Mouse (Mus musculus) adrenal gland (tissue): Measurements from ENCODE around the gene Kirrel3.

Source experiments
- intact Hi-C: fragments of 180-260 bp; cut with DNase I; formaldehyde crosslinking; loops from one replicate; pipeline ENCODE4 v1.15.1; 2025

The Kirrel3 gene

DNA sequence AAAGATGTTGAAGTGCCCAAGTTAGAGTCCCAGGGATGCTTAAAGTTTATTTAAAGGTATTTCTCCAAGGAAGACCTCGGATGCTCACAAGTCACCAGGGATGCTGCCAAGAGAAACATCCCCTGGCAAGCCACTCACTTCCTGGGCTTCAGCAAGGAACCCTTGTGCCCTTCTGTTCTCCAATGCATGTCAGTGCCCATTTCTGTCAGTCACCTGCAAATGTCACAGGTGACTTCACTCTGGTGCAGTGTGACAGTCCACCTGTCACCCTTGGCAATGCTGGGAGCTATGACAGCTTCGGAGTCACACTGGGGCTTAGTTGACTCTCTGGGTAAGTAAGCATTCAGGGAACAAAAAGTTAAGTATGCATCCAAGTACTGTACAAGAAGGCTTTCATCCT is 12.4 kb downstream of the Kirrel3 start:
- intact Hi-C loops: loop anchor here (1.0 to 10.0 kb wide), 5 partner anchors 254 to 669 kb away; no protein-coding TSS in a partner anchor

DNA sequence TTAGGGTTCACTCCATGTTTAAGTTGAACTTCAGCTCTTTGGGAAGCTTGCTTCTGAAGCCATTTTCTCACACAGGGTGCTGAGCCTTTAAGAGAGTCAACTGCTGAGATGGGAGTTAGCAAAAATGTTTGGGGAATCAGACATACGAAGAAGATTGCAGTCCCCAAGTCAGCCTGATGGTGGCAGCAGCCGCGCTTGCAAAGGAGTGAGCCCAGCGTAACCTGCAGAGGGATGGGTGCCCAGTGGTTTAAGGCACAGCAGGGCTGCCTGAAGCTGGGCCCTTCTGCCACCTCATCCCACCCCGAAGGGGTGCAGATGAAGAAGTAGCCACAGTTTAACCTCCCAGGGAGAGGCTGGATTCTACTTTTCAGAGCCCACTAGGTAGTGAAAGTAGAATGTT is 13.0 kb downstream of the Kirrel3 start:
- intact Hi-C loops: loop anchor here (1.0 to 10.0 kb wide), 5 partner anchors 254 to 669 kb away; no protein-coding TSS in a partner anchor

DNA sequence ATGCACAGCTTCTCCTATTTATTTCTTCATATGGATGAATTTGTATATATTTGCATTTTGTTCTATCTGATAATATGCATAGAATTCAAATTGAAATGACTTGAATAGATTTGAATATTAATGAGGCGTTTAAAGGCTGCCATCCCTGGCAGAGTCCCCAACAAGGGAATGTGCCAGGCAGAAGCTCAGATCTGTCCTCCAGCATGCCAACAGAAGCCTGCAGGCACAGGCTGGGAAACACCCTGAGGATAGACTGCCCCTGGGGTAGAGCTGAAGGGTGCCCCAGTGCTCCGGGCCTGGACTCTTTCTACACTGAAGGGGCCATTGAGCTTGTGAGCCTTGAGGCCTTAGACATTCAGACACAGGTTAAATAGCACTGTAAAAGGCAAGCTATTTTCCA is 21.5 kb downstream of the Kirrel3 start:
- intact Hi-C loops: no loop called here

DNA sequence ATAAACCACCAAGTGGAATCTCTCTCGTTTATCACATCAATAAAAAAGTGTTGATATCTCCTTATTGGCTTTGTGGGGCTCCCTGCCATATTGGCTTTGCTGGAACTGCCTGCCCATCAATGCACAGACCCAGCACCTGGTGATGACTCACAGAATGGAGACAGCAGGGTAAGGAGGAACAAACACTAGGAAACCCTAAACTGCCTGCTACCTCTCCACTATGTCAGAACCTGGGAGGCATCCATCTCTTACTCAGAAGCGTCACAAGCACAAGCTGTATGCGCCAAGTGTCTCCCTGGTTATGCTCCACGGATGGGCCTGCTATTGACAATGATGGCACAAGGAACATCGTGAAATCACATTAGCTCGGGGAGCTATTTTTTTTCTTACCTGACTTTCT is 33.2 kb downstream of the Kirrel3 start:
- intact Hi-C loops: no loop called here

DNA sequence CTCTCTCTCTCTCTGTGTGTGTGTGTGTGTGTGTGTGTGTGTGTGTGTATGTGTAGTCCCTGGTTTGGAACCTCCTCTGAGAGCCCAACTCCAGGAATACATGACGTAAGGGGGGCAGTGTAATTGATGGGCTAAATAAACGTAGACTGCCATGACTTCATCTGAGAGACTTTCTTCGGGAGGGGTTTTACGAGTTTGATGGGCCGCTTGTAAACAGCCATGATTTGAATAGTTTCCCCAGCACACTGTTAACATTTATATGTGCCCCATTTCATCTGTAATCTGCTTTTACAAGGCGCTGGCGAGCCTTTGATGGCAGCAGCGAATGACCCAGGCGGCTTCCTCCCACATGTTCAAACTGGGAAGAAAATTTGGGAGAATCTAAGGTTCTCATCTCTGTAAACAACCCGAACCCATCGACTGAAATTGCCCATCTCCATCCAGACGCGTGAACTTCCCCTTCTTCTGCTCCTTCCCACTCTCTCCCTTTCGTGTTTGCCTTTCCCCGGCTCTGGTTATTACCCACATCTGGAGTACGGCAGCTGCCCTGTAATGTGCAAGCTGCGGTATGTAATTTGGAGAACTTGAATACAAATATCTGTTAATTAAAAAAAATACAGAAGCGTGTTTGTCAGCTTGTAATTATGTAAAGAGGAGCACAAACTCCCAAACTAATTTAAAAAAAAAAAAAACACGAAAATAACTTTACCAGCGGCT is 34.7 kb downstream of the Kirrel3 start:
- intact Hi-C loops: no loop called here

DNA sequence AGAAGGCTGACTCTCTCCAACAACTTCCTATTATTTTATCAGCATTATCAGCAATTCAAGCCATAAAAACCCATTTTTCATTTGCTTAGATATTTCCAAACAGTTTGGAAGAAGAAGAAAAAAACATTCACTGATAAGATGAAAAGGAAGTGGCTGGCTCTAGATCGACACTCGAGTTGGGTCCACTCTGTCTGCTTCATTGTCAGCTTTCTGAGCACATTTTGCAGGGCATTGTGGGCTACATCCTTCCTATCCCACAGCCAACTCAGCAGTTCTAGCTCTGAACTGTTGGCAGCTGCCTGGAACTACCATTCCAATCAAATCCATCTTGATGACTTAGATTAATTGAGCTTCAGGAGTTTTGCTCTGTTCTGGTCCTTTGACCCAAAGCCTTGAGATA is 40.0 kb downstream of the Kirrel3 start:
- intact Hi-C loops: no loop called here

DNA sequence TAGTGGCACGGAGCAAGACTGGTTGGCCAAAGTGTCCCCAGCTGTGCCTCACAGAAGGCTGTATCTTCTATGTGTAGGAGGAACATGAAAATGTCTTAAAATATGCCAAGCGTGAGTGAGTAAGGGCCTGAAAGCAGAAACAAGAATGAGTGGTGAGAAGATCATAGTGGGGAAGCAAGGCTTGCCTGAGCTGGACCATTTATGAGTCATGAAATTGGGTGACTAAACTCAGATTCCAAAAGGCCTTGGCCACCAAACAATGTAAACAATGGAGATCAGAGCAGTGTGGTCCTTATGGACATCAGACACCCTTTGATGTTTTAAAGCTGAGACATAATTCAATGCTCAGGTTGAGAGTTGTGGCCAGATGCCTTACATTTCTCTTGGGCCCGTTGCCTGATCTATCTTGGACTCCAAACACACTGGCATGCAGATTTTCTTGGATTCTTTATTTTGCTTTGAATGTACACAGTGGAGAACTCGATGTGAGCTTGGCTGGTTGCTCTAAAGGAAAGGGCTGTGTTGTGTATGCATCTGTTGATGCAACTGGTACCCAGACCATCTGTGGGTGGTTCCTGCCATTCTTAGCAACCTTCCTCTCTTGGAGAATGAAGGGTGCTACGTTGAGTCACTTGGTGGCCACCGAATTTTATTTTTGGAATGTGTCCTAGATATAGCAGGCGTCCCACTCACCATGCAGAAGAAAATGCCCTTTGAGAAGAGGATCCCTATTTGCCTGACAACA is 53.1 kb downstream of the Kirrel3 start:
- intact Hi-C loops: no loop called here

DNA sequence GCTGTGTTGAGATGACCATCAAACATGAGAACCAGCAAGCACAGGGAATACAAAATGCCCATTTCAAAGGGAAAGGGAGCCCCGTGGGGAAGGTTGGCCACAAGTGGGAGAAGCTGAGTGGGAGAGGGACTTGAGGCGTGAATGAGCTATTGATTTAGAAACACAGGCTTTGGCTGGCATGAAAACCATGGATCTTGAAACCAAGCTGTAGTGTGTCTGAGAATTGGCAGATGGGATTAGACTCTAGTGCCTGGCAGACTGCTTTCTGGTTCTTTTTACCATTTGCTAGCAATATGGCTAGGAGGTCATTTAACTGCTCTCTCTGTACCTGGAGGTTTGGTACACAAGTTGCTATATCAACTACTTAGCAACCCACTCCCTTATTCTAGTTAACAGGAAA is 56.2 kb downstream of the Kirrel3 start:
- intact Hi-C loops: no loop called here

DNA sequence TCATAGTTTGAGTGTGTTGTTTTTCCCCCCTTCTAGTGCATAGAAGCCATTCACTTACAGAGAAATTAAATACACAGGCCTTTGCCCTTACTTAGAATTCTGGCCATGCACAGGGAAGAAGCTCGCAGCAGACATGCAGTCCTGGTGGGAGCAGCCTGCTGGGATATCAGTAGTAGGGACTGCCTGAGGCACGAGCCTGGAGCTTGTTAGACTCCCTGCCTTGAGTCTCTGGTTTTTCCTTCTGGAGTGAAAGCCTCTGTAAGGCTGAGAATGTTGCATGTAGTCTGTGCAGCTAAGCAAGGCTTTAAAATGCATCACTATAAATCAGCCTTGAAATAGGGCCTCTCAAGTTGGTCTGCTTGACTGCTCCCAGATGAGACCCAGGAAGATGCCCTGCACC is 70.0 kb downstream of the Kirrel3 start:
- intact Hi-C loops: no loop called here

DNA sequence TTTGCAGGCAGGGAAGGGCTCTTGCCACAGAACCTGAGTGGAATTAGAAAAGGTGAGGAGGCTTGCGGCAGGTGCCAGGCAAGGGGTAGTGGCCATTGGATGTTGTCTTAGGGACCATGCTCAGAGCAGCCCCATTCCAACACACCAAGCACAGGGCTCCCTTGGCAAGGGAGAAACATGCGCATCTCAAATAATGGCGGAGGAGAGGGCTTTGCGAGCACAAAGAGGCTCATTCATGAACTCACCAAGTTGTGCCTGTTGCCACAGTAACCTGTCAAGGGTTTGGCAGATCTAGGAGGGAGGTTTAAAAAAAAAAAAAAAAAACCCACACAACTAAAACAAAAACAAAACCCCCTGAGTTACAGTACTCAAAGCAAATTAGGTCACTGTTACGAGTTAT is 72.2 kb downstream of the Kirrel3 start:
- intact Hi-C loops: no loop called here

DNA sequence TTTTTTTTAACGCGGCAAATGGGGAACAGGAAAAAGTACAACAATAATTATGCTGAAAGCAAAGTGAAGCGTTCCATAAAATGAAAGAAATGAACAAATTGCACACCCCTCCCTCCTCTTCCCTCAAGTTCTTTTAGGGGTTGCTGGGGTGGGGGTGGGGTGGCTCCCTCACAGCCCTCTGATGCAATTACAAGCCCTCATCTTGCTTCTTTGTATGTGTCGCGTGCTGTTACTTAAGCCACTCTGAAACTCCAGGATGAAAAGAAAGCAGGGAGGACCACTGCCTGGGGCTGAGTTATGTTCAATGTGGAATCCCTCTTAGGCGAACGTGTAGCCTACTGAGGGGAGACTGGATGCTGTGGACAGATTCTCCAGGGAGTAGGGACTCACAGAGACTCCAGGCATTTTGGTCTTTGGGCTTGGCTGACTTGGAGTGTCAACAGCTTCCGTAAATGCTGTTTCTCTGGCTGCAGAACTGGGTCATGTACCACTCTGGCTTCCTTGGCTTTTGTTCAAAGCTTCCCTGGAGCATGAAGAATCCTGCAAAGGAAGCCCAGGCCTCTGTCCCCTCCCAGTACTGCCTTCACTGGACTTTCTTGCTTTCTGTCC is 72.7 kb downstream of the Kirrel3 start:
- intact Hi-C loops: no loop called here

DNA sequence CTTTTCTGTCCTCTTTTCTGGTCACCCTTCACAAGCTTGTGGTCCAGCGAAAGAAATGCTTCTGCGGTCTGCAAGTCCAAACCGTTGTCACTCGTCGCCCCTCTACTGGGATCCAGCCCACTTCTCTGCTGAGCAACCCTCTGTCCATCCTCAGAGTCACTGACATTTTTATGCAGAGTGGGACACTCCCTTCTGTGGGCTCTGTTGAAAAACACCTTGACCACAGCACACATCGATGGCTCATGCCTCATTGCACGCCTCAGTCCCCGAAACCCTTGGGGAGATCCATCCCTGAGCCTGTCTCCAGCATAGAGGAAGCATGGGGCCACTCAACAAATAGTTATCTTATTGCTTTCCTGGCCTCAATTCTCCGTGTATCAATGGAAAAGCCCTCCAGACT is 73.4 kb downstream of the Kirrel3 start:
- intact Hi-C loops: no loop called here

DNA sequence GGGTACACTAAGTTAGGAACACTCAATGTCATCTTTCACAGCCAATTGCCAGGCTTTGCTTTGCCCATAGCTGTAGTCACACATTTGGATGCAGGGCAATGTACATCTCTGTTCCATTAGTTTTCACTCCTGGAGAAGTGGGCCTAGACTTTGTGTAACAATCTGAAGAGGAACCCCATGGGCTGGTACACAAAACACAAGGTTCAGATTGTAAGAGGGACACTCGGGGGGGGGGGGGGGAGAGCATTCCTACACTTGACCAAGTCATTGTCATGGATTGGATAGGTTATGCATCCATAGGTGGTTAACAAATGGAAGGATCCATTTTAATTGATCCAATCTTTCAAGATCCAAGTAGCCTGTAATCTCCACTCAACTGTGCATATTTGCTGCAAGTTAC is 75.6 kb downstream of the Kirrel3 start:
- intact Hi-C loops: no loop called here

DNA sequence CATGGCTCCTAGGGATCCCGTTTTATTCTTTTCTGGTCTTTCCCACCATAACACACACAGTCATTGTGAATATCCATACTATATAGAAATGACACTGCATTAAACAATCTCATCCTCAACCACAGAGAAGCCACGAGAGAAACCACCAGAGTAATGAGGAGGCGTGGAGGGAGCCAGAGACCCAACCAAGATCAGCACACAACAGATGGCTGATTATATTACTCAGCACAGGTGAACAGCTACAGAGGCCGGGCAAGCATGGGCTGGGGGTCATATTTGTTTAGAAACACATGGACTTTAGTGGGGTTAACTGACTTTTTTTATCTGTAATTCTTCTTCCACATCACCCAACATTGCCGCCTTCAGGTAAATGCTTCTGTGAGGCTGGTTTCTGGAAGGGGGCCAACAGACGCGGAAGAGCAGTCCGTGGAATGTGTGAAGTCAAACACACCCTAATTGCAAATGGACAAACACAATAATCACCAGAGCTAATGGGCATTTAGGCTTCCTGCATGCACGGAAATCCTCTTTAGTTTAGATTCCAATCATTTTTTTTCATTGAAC is 76.8 kb downstream of the Kirrel3 start:
- intact Hi-C loops: no loop called here

DNA sequence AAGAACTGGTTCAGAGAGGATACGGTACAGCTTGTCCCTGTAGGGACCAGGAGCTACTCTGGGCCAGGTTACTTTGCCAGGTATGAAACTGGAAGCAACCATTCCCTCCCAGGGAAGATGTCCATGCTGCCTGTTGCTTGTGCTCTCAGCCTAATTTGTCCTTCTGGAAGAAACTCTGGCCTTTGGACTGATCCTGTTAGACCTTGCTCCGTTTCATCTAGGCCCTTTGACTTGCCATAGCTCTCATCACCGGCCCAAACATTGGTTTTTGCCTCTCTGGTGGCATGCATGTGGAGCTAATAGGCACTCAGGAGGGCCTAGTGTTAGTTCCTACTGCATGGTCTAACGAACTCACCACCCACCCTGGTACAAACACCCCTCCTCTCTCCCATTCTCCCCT is 88.2 kb downstream of the Kirrel3 start:
- intact Hi-C loops: no loop called here

DNA sequence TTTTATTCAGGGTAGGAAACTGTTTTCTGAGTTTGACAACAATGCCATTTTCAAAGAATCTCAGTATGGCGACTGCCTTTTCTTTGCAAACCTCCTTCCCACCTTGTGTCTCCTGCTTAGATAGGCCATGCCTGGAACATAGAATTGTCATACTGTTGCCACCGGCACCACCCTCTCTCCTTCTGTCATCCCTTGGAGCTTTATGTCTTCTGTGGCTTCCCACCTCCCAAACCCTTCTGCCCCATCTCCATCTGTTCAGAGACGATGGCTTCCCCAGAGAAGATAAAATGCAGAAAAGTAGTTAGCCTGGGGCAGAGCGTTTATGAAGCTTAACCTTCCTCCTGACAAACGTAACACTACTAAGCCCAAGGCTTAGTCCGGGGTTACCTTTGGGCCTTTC is 88.9 kb downstream of the Kirrel3 start:
- intact Hi-C loops: no loop called here

DNA sequence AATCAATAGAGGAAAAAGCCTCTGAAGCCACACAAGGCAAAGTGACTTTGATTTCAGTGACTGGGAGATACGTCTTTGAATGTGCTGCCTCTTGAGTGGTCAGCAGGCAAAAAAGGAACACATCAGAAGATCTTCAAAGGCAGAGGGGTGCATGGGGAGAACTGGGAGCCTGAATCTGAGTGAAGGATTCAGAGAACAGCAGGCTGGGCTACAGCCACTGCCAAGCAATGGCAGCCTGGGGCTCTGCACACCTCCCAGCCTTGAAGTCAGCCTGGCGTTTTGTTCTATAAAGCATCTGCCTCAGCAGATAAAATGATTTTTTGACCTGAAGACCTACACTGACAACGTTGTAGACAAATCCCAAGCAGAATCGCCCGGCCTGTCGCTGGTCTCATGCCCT is 93.5 kb downstream of the Kirrel3 start:
- intact Hi-C loops: no loop called here

DNA sequence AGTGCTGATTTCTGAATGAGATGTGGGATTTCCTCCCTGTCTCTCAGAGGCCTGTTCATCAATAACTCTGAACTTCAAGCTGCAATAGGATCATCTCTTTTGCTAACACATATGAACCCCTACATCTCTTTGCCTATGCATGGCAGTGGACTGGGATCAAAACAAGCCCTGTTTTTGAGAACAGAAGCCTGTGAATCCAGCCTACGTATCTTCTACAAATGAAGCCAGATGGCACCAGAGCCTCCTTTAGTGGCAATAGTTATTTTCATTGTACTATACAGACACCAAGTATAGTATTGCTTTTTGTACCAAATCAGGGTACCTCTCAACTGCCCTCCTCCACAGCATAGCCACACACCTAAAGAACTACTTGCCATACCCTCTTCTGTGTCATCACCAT is 94.4 kb downstream of the Kirrel3 start:
- intact Hi-C loops: no loop called here

DNA sequence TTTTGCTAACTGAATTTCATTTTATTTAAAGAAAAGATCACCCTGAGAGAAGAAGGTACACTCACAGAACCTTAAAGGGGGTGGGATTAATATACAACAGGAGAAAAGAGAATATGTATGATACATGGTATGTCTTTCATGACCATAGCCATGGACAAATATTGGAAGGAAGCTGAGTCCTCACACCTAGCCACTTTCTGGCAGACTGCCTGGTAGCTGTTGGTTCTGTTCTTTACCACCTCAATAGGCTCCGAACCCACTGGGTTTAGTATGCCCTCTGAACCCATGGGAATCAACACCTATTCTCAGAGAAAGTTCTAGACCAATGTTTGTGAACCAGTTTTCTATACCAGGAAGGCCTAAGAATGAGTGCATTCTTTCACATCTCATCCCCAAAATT is 96.8 kb downstream of the Kirrel3 start:
- intact Hi-C loops: no loop called here

DNA sequence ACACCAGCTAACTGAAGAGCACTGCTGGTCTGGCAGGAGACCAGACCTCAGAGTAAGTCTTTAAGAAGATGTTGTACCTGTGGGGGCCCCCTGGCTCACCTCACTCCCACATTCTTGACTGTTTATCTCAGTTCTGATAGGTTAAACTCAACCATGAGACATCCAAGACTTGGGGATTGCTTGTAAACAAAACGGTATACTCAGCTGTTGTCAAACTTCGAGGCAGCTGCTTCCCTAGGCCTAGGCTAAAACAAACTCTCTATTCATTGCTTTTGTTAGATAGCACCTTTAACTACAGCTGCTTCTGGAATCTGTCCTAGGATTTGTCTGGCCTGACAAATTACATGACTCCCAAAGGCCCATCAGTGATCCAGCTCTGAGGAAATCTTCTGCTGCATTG is 99.8 kb downstream of the Kirrel3 start:
- intact Hi-C loops: no loop called here

DNA sequence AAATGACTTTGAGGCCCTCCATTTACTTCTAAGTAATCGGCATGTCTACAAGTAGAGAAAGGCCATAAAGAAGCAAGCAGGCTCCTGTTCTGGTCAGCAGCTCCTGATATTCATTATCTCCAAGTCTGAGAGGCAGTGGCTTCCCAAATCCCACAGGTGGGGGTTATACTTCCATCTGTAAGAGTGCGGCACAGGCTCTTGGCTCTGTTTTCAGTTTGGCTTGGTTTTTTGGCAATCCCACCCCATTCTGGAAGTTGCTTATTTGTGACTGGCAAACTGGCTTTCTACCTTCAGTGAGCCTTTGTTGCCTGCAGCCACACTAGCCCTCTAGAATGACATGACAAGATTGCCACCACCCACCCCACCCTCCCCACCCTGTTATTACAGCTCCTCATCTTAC is 100.4 kb downstream of the Kirrel3 start:
- intact Hi-C loops: no loop called here

DNA sequence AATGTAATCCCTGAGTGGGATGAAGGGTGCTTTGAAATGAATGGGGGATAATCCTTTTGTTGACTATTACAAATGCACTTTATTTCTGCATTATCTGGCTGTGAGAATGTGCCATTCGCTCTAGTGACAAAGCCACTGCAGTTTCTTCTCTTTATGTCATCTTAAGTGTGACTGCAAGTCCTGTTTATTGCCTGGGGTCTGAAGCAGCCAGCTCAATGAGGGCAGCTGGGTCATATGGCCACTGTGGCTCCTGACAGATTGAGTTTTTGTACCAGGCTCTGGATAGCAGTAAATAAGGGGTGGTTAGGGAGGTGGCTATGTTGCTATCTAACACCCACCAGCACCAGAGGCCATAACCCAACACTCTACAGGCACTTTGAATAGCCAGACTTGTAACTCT is 104.1 kb downstream of the Kirrel3 start:
- intact Hi-C loops: no loop called here
